Mouse (Mus musculus): ENCODE data around the gene H2-T22.

DNA sequence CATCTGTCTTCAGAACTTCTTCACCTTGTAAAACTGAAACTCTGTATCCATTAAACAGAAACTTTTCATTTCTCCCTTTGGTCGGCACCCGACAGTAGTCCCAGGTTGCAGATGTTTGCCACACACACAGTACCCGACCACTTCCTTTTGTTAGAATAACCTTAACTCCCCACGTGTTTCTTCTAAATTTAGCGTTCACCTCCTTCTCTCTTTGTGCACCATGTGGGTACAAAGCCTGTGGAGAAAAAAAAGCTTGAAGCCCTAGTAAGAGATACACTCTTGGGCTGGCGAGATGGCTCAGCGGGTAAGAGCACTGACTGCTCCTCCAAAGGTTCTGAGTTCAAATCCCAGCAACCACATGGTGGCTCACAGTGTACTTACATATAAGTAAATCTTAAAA is 43.2 kb downstream of the H2-T22 start:
- no peak for TF ChIP-seq POLR2A (IDR thresholded peaks at IDR 0.05; ENCODE audit: borderline replicate concordance, low read depth, low read length)
- no peak for TF ChIP-seq CTCF (IDR thresholded peaks at IDR 0.05; ENCODE audit: low read depth, low read length)

Measured in bone marrow macrophage, adult 2 months (primary cell).